Mouse (Mus musculus): ENCODE data around the gene Myo1c.

Myo1c gene

GRCm38 (mm10) chr11:75650958-75651425 is 688 bp downstream of the Myo1c start:
- no peak for DNase-seq

GRCm38 (mm10) chr11:75651426-75652221 is 1.3 kb downstream of the Myo1c start:
- peak; percentile 72 to 80 for DNase-seq

GRCm38 (mm10) chr11:75652222-75652941 is 2.1 kb downstream of the Myo1c start:
- no peak for DNase-seq

GRCm38 (mm10) chr11:75652942-75653684 is 2.8 kb downstream of the Myo1c start:
- no peak for DNase-seq

GRCm38 (mm10) chr11:75653781-75654470 is 3.6 kb downstream of the Myo1c start:
- peak; percentile 62 to 68 for DNase-seq

GRCm38 (mm10) chr11:75654471-75655390 is 4.4 kb downstream of the Myo1c start:
- DNase-seq = peak in 1 of 2 experiments; percentile 31

- peak; percentile 63 to 64 for DNase-seq
These were observed 5.6 kb downstream of the Myo1c start for GRCm38 (mm10) chr11:75655621-75656545.

- no peak for DNase-seq
These were observed 6.6 kb downstream of the Myo1c start for GRCm38 (mm10) chr11:75656621-75657590.

GRCm38 (mm10) chr11:75657841-75658240 is 7.5 kb downstream of the Myo1c start:
- DNase-seq = no peak

GRCm38 (mm10) chr11:75658311-75658710 is 8.0 kb downstream of the Myo1c start:
- no peak for DNase-seq

GRCm38 (mm10) chr11:75658996-75659750 is 8.9 kb downstream of the Myo1c start:
- peak in 1 of 2 experiments; percentile 13 for DNase-seq

GRCm38 (mm10) chr11:75660081-75660590 is 9.8 kb downstream of the Myo1c start:
- no peak for DNase-seq

- no peak for DNase-seq
These were observed 10.9 kb downstream of the Myo1c start for GRCm38 (mm10) chr11:75660941-75661800.

- no peak for DNase-seq
These were observed 11.8 kb downstream of the Myo1c start for GRCm38 (mm10) chr11:75662131-75662530.

- no peak for DNase-seq
These were observed 16.0 kb downstream of the Myo1c start for GRCm38 (mm10) chr11:75666296-75666695.

GRCm38 (mm10) chr11:75668621-75669020 is 18.3 kb downstream of the Myo1c start:
- no peak for DNase-seq
